Mouse (Mus musculus) embryonic facial prominence, embryonic 15.5 days (tissue): ENCODE measurements at regions not wholly inside any gene's neighbourhood (a gene's known extent, or its start where the extent isn't known, plus 50 kb on each side); places are given as distances from the start of the nearest gene placed in this dataset.

Experiments used
- ATAC-seq: fragments of 200-750 bp; cut with Nextera tagmentation; 2 replicates; pipeline ENCODE4 v1.8.0; 2017; ENCODE audit warnings: low read depth, moderate TSS enrichment; ENCODE audit not compliant: insufficient number of reproducible peaks, low FRiP score, low TSS enrichment
- H3K27ac ChIP-seq: fragments of 300-500 bp; sonication (generic); replicated peaks from 2 replicates; pipeline ENCODE4 v1.5.1; 2015; ENCODE audit warnings: mild to moderate bottlenecking, inconsistent platforms
- H3K27me3 ChIP-seq: fragments of 300-500 bp; sonication (generic); 2 replicates; pipeline ENCODE4 v1.6.1; 2015; ENCODE audit warnings: inconsistent platforms
- H3K36me3 ChIP-seq: fragments of 300-500 bp; sonication (generic); 2 replicates; pipeline ENCODE4 v1.6.1; 2015; ENCODE audit warnings: mild to moderate bottlenecking, inconsistent platforms
- H3K4me1 ChIP-seq: fragments of 300-500 bp; sonication (generic); 2 replicates; pipeline ENCODE4 v1.6.1; 2015; ENCODE audit warnings: inconsistent platforms
- H3K4me2 ChIP-seq: fragments of 300-500 bp; sonication (generic); replicated peaks from 2 replicates; pipeline ENCODE4 v1.6.1; 2015; ENCODE audit warnings: mild to moderate bottlenecking, inconsistent platforms
- H3K4me3 ChIP-seq: fragments of 300-500 bp; sonication (generic); replicated peaks from 2 replicates; pipeline ENCODE4 v1.5.1; 2015; ENCODE audit warnings: mild to moderate bottlenecking, inconsistent platforms
- H3K9ac ChIP-seq: fragments of 300-500 bp; sonication (generic); 2 replicates; pipeline ENCODE4 v1.6.1; 2015; ENCODE audit warnings: inconsistent platforms
- H3K9me3 ChIP-seq: fragments of 300-500 bp; sonication (generic); replicated peaks from 2 replicates; pipeline ENCODE4 v1.6.1; 2016; ENCODE audit warnings: inconsistent platforms
- WGBS: fragments of 180-500 bp; shearing (Covaris S2); methylation state at CpG from one replicate; pipeline ENCODE4 v1.1.7; 2015; 5-methylcytosine and 5-hydroxymethylcytosine counted together

GRCm38 (mm10) chr5:39417845-39418154 is 337.5 kb downstream of the Hs3st1 start:
- ATAC-seq: 0 out of 2 replicates have a peak, but pooled peaks have one; percentile 4
- Histone ChIP-seq H3K9ac (no peak overlapping the region), H3K4me2 (no peak overlapping the region), H3K4me3 (no peak overlapping the region), H3K4me1 (peaks cover 14% of the 10 kb centered on the region), H3K9me3 (no peaks in the 10 kb centered on the region), H3K36me3 (no peaks in the 10 kb centered on the region), H3K27ac (peak overlapping the region; percentile 72; the same call in 1 of the 2 replicates), H3K27me3 (no peaks in the 10 kb centered on the region)
- WGBS: 61% methylated on average over 3 of the region's 3 CpGs

DNA sequence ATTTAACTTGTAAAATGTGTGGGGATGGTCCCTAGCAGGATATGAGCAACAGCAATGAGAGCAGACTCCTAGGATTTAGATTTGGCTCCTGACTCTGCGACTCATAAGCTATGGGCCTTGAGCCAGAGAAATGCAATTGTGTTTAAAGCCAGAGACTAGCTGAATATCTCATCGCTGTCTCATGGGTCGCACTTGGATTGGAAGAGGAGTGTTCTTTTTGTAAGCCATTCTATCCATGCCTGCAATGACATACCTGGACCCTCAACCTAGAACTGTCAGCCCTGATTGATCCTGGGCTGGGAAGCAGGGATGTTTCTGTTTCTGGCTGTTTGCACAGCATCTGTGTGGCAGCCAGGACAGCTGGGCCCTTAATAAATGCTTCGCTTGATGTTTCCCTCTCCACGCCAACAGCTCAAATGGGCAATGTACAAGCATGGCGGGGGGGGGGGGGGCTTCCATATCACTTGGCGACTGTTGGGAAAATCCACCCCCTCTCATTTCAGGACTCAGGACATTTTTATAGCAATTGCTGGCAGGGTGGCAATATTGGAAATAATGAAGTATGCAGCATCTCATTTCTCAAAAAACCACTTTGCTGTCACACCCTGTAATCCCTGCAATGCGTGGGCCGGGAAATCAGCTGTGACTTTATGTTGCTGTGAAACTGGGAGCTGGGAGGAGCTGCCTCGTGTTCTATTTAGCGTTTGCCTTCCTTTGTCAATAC is 338.0 kb downstream of the Hs3st1 start:
- peak overlapping the region; percentile 72 for H3K27ac ChIP-seq
- ATAC-seq: peak; percentile 63

GRCm38 (mm10) chr5:39416597-39417023 is 338.7 kb downstream of the Hs3st1 start:
- H3K9me3 ChIP-seq: no peaks in the 10 kb centered on the region
- H3K4me1 ChIP-seq: peaks cover 14% of the 10 kb centered on the region
- 19% methylated on average over 2 of the region's 2 CpGs for WGBS
- H3K36me3 ChIP-seq: no peaks in the 10 kb centered on the region
- no peaks in the 10 kb centered on the region for H3K27me3 ChIP-seq
- ATAC-seq: peak; percentile 34
- H3K4me2 ChIP-seq: no peak overlapping the region
- no peak overlapping the region for H3K4me3 ChIP-seq
- H3K27ac ChIP-seq: peak overlapping the region; percentile 72
- H3K9ac ChIP-seq: no peak overlapping the region

More for the DNA sequence above, 338.0 kb downstream of the Hs3st1 start:
- H3K4me2 ChIP-seq: no peak overlapping the region
- H3K36me3 ChIP-seq: no peaks in the 10 kb centered on the region
- 43% methylated on average over 11 of the region's 11 CpGs for WGBS
- H3K4me1 ChIP-seq: peaks cover 14% of the 10 kb centered on the region
- H3K9ac ChIP-seq: no peak overlapping the region
- no peaks in the 10 kb centered on the region for H3K9me3 ChIP-seq
- H3K4me3 ChIP-seq: no peak overlapping the region
- H3K27me3 ChIP-seq: no peaks in the 10 kb centered on the region

DNA sequence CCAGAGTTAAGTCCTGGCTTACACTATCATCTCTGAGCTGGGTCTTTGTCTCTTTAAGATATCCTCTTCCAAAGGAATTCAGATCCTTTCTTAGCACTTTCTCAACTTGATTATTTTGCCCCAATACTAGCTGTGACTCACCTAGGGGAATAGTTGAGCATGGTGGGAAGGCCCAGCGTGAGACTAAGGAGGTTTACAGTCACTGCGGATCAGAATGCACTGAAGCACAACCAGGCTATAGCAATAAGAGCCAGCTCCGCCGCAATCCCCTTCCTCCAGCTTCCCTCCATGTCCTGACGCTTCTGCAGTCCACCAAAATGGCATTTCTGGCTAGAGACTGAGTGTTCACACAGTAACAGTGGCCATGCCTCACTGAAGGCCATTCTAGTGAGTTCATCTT is 342.5 kb downstream of the Hs3st1 start:
- H3K4me2 ChIP-seq: no peak overlapping the region
- H3K9me3 ChIP-seq: no peaks in the 10 kb centered on the region
- H3K4me3 ChIP-seq: no peak overlapping the region
- peaks cover 12% of the 10 kb centered on the region for H3K4me1 ChIP-seq
- 62% methylated on average over 5 of the region's 5 CpGs for WGBS
- no peaks in the 10 kb centered on the region for H3K36me3 ChIP-seq
- no peak overlapping the region for H3K9ac ChIP-seq
- ATAC-seq: no peak
- H3K27me3 ChIP-seq: no peaks in the 10 kb centered on the region
- H3K27ac ChIP-seq: no peak overlapping the region

GRCm38 (mm10) chr5:39390391-39390987 is 364.8 kb downstream of the Hs3st1 start:
- Histone ChIP-seq H3K4me3 (no peak overlapping the region), H3K36me3 (no peaks in the 10 kb centered on the region), H3K9me3 (no peaks in the 10 kb centered on the region), H3K9ac (no peak overlapping the region), H3K27me3 (no peaks in the 10 kb centered on the region), H3K27ac (no peak overlapping the region), H3K4me1 (no peaks in the 10 kb centered on the region), H3K4me2 (no peak overlapping the region)
- no peak for ATAC-seq

DNA sequence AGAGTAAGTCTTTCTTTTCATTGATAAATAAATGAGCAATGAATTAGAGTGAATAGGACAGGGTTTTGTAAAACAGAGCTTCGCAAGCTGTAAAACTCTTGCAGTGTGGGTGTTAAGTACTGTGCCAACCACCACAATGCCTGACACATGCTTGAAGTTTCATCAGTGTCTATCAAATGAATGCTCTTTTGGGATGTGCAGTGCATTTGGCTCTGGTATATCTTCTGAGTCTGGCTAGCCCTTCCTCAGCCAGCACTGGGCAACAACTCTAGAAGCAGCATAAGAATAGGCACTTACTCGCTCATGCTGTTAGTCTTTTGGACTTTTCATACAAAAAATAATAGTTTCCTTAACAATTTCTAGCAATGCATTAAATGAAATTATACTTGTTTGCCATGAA is 370.9 kb downstream of the Hs3st1 start:
- Histone ChIP-seq H3K36me3 (no peaks in the 10 kb centered on the region), H3K4me1 (no peaks in the 10 kb centered on the region), H3K4me3 (no peak overlapping the region), H3K9ac (no peak overlapping the region), H3K9me3 (no peaks in the 10 kb centered on the region), H3K27ac (no peak overlapping the region), H3K27me3 (no peaks in the 10 kb centered on the region), H3K4me2 (no peak overlapping the region)
- no peak for ATAC-seq
- 95% methylated on average over 2 of the region's 2 CpGs for WGBS

DNA sequence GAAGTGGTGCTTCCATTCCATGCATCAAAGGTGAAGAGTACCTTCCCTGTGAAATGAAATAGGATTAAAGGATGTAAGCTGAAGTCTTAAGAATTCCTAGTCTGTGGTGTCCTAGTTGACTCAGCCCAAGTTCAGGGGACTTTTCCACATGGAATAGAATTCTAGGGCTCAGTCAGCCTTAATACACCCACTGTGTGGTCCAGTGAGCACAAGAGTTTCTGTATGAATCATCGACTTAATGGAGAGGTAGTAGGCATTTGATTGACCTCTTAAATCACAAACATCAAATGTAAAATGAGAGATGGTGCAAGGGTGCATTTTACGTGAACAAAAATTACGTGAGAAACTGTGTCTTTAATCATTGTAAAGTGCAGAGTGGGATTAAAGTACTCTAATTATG is 381.1 kb downstream of the Hs3st1 start:
- Histone ChIP-seq H3K4me2 (no peak overlapping the region), H3K9ac (no peak overlapping the region), H3K36me3 (no peaks in the 10 kb centered on the region), H3K4me1 (no peaks in the 10 kb centered on the region), H3K27ac (no peak overlapping the region), H3K9me3 (no peaks in the 10 kb centered on the region), H3K27me3 (no peaks in the 10 kb centered on the region), H3K4me3 (no peak overlapping the region)
- WGBS: 83% methylated on average over 3 of the region's 3 CpGs
- ATAC-seq: no peak

DNA sequence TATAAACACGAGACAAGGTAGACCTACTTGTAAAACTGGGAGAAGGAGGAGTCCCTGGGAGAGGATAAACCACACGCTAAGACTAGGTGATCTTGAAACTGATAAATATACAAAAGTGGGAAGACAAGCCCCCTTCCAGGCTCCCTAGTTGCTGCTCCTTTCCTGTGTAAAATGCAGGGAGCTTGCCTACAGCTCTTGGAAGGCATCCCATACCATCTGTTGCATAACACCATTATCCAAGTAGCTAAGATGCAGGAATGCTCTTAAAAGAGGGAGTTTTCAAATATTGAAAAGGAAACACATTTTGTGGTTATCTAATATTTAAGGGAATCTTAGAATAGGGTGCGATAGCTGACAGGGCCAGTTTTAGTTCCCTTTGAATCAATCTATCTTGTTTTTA is 406.6 kb downstream of the Hs3st1 start:
- 70% methylated on average over 3 of the region's 3 CpGs for WGBS
- no peak for ATAC-seq
- Histone ChIP-seq H3K4me3 (no peak overlapping the region), H3K4me1 (no peaks in the 10 kb centered on the region), H3K4me2 (no peak overlapping the region), H3K27ac (no peak overlapping the region), H3K36me3 (no peaks in the 10 kb centered on the region), H3K27me3 (no peaks in the 10 kb centered on the region), H3K9me3 (no peaks in the 10 kb centered on the region), H3K9ac (no peak overlapping the region)

- 71% methylated on average over 3 of the region's 3 CpGs for WGBS
- no peak for ATAC-seq
- Histone ChIP-seq H3K4me3 (no peak overlapping the region), H3K9me3 (no peaks in the 10 kb centered on the region), H3K27ac (no peak overlapping the region), H3K36me3 (no peaks in the 10 kb centered on the region), H3K4me1 (no peaks in the 10 kb centered on the region), H3K4me2 (no peak overlapping the region), H3K27me3 (no peaks in the 10 kb centered on the region), H3K9ac (no peak overlapping the region)
These were observed 408.3 kb downstream of the Hs3st1 start for GRCm38 (mm10) chr5:39347019-39347418.

GRCm38 (mm10) chr5:39337917-39338316 is 417.4 kb downstream of the Hs3st1 start:
- H3K27me3 ChIP-seq: no peaks in the 10 kb centered on the region
- H3K4me2 ChIP-seq: no peak overlapping the region
- ATAC-seq: no peak
- WGBS: 80% methylated on average over 1 of the region's 1 CpGs
- no peak overlapping the region for H3K4me3 ChIP-seq
- no peak overlapping the region for H3K27ac ChIP-seq
- H3K9me3 ChIP-seq: no peaks in the 10 kb centered on the region
- H3K4me1 ChIP-seq: no peaks in the 10 kb centered on the region
- no peaks in the 10 kb centered on the region for H3K36me3 ChIP-seq
- no peak overlapping the region for H3K9ac ChIP-seq

GRCm38 (mm10) chr5:39336484-39336985 is 418.7 kb downstream of the Hs3st1 start:
- H3K4me3 ChIP-seq: no peak overlapping the region
- H3K9me3 ChIP-seq: no peaks in the 10 kb centered on the region
- H3K36me3 ChIP-seq: no peaks in the 10 kb centered on the region
- H3K27me3 ChIP-seq: no peaks in the 10 kb centered on the region
- ATAC-seq: no peak
- H3K4me2 ChIP-seq: no peak overlapping the region
- no peaks in the 10 kb centered on the region for H3K4me1 ChIP-seq
- 86% methylated on average over 2 of the region's 2 CpGs for WGBS
- H3K9ac ChIP-seq: no peak overlapping the region
- H3K27ac ChIP-seq: no peak overlapping the region

DNA sequence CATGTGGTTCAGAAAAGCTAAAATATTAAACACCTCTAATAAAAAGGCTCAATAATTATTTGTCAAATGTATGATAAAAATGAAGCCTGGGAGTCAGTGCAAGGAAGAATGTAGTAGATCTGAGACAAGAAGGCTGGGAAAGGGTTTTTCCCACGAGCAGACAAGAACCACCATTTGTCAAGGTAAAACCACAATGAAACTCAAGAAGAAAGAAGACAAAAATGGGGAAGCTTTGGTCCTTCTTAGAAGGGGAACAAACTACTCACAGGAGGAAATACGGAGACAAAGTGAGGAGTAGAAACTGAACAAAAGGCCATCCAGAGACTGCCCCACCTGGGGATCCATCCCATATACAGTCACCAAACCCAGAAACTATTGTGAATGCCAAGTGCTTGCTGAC is 420.0 kb downstream of the Hs3st1 start:
- Histone ChIP-seq H3K9me3 (no peaks in the 10 kb centered on the region), H3K9ac (no peak overlapping the region), H3K4me2 (no peak overlapping the region), H3K27ac (no peak overlapping the region), H3K36me3 (no peaks in the 10 kb centered on the region), H3K27me3 (no peaks in the 10 kb centered on the region), H3K4me3 (no peak overlapping the region), H3K4me1 (no peaks in the 10 kb centered on the region)
- 66% methylated on average over 2 of the region's 2 CpGs for WGBS
- no peak for ATAC-seq
